Mouse (Mus musculus): ENCODE measurements around the gene Fgf16. TPM values are rescaled to one million over a fixed set of nuclear protein-coding genes. Genes with fewer than 3 reads are reported as not detected.

Fgf16 gene
- total RNA-seq (2021) = under 1 TPM; 0.40 to 0.70 TPM
- long read RNA-seq, experiment 1 = 0 reads
- long read RNA-seq, experiment 2 = 0 reads

- intact Hi-C loops (cut with DNase I; ENCODE audit: low total_unique reads) = no loop called here
- DNase-seq = peak; percentile 6
Observed at GRCm38 (mm10) chrX:105764162-105765004, at the start of gene Fgf16. Gene Fgf16 (plus strand): TSS chrX:105764279.

GRCm38 (mm10) chrX:105714740-105715139 is 49.3 kb upstream of the Fgf16 start:
- intact Hi-C loops (cut with DNase I; ENCODE audit: low total_unique reads) = no loop called here
- DNase-seq = no peak

DNA sequence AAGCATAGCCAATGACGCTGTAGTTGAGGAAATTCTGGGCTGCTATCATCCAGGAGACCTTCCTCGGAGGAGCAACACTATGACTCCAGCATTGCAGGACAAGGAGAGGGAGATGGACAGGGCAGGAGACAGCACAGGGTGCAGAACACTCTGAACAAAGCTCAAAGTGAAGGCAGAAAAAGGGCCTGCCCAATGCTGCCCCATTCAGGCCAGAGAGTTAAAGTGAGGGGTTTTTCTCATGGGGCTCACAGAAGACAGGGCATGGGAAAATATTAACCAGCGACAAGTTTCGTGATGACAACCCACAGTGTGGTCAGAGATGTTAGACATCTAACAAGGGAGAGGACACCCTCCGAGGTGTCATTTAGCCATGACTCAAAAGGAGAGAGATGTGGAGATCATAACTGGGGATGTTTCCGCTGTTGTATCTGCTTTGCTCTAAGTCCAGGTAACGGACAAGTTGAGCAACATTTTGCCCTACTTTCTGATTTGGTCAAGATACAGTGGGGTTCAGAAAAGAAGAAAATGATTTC is 48.2 kb upstream of the Fgf16 start:
- intact Hi-C loops (cut with DNase I; ENCODE audit: low total_unique reads) = no loop called here
- DNase-seq = no peak

DNA sequence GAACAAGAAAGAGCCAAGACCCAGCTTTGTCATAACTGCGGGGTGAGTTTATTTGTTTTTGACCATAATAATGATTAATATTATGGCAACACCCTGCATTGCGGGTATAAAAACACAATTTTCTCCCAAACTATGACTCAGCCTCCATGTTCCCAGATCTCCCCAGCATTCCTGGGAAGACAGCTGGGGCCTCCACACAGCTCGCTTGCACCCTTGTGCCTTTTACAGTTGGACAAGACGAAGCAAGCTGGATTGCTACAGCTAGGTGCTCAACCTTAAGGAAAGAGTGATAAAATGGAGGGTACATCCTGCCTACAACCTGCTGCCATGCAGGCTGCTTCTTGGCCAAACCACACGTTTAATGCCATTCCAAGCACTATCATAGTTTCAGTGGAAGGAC is 45.7 kb upstream of the Fgf16 start:
- intact Hi-C loops (cut with DNase I; ENCODE audit: low total_unique reads) = no loop called here
- DNase-seq = no peak

- intact Hi-C loops (cut with DNase I; ENCODE audit: low total_unique reads) = no loop called here
- DNase-seq = no peak
Observed at GRCm38 (mm10) chrX:105718943-105719342, 45.1 kb upstream of the Fgf16 start.

- intact Hi-C loops (cut with DNase I; ENCODE audit: low total_unique reads) = no loop called here
- no peak for DNase-seq
Observed at GRCm38 (mm10) chrX:105724174-105724573, 39.9 kb upstream of the Fgf16 start.

DNA sequence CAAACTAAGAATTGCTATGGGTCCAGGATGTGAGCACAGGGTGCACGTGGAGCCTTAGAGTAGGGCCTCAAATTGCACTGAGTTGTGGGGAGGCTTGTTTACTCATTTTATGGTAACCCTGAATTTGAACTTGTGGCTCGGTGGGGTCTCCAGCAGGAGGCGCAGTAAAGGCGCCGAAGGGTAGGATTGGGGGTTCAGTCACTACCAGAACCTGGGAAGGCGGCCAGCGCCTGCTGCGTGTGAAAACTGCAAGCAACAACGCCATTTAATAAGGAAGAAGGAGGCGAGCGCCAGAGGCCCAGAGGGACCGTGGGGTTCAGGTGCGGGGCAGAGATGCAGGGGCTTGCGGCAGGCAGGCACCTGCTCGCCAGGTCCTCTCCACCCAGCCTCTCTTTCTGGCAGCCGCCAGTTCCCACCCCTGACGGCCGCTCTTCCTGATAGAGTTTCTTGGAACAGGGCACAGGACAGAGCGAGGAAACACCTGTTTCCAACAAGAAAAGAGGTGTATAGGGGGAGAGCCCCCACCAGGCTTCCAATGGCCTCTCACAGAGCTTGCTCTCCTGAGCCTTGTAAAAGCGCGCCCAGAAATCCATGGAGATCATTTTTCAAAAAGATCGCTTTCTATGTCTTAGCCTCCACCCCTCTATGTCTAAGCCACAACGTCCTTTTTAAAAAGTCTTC is 1.1 kb upstream of the Fgf16 start:
- DNase-seq = peak; percentile 20
- intact Hi-C loops (cut with DNase I; ENCODE audit: low total_unique reads) = no loop called here

DNA sequence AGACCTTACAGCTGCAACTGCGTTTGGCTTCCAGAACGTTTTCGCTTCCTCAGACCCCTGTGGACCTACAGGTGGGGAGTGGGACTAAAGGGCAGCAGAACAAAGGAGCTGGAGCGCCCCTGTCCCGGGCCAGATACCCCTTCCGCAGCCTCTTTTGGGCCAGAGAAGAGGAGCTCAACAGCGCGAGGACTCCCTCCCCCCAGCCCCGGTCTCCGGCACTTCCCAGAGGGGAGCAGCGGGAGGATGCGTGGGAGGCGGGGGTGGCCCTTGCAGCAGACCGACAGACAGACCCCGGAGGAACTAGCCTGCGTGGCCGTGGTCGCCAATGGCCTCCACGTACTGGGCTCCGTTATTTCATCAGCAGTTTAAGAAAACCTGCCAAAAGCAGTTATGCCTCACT is 467 bp upstream of the Fgf16 start:
- intact Hi-C loops (cut with DNase I; ENCODE audit: low total_unique reads) = no loop called here
- peak; percentile 43 for DNase-seq

- peak; percentile 35 for DNase-seq
- intact Hi-C loops (cut with DNase I; ENCODE audit: low total_unique reads) = no loop called here
Observed at GRCm38 (mm10) chrX:105765005-105765706, 1.1 kb downstream of the Fgf16 start.

DNA sequence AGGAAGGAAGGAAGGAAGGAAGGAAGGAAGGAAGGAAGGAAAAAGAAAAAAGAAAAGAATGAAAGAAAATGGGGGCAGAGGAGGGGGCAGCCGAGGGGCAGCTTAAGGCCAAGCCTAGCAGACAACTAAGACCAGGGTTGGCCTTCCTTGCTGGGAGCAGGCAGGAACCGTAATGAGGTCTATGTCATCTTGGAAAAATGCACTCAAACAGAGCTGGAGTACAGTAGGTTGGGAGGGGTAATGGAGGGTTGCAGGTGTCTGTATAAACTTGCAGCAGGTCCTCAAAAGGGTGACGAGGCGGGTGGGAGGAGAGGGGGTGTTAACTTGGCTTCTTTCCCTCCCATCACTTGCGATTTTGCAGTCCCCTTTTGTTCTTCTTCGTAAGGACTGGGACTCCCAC is 1.9 kb downstream of the Fgf16 start:
- intact Hi-C loops (cut with DNase I; ENCODE audit: low total_unique reads) = no loop called here
- DNase-seq = no peak

DNA sequence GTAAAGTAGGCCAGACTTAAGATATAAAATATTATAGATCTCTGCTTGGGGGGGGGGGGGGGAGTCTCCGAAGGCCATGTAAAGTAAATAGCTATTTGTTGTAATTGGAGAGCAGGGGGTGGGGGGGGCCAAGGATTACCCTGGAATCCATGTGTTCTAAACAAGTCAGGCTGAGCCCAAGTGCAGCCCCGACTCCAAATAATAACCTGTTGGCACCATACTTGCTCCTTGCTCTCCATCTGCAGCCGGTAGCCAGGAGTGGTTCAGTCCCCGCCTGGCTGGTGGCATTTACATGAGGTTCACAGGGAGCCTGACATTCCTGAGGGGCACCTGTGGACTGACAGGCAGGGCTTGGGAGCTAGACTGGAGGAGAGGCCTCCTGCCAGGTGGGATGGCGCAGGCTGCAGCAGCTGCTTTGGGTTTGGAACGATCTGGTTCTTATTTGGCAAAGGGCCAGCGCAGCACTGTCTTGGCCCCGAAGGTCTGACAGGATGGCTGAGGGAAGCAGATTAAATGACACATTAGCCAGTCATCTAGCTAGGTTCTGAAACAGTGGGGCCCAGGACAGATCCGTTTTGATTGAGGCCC is 3.2 kb downstream of the Fgf16 start:
- intact Hi-C loops (cut with DNase I; ENCODE audit: low total_unique reads) = no loop called here
- DNase-seq = peak; percentile 51

- intact Hi-C loops (cut with DNase I; ENCODE audit: low total_unique reads) = no loop called here
- no peak for DNase-seq
Observed at GRCm38 (mm10) chrX:105767932-105768331, 3.9 kb downstream of the Fgf16 start.

DNA sequence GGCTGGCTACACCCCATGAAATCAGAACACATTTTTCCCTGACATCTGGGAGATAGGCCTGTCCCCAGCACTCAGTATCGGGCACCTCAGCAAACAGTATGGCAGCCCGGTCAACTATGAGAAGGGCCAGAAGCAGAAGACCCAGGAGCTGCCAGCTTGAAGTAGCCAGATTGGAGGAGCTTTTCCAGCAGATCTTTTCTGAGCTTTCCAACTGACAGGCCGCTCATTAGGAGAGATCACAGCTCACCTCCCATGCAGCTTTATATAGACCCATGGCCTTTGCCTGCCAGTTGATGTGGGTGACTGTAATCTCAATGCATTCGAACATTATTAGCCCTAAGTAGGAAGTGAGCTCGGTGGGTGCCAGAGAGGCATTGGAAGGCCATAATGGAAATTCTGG is 9.2 kb downstream of the Fgf16 start:
- intact Hi-C loops (cut with DNase I; ENCODE audit: low total_unique reads) = no loop called here
- DNase-seq = no peak

DNA sequence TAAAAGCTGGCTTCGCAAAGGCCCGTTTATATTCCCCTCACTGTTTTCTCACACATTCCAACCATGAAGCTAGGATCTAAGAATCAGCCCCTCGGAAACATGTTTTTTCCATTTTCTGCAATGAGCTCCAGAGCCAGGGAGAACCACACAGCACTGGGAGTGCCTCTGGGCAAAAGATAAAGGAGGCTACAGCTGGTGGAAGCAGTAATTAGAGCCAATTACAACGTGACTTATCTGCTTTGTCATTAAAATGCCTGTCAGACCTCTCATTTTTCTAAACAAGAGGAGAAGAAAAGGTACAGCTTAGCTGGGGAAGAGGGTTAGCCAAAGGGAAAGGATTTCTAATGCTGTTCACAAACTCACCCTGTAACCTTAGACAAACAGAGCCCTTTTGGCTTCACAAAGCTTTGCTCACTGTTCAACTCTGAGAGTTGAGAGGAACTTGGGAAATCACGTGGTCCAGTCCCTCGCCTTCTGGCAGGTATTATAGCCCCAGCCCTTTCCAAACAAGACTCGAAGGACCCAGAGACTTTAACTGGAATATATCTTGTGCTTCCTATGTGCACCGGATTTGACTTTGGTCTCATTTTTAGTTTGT is 30.8 kb downstream of the Fgf16 start:
- intact Hi-C loops (cut with DNase I; ENCODE audit: low total_unique reads) = no loop called here
- DNase-seq = no peak

DNA sequence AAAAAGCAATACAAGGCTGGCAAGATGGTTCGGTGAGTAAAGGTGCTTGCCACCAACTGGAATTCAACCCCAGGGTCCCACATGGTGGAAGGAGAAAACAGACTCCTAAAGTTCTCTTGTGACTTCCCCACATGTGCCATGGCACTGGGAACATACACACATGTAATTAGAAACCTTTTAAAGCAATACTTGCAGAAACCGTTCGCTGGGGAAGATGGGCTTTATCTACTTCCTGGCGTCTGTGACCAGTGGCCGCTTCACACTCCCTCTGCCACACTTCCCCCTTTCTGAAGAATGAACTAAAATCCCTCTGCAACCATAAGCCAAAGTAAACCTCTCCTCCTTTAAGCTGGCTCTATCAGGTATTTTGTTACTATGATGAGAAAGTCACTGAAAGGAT is 60.4 kb downstream of the Fgf16 start:
- no peak for DNase-seq
- intact Hi-C loops (cut with DNase I; ENCODE audit: low total_unique reads) = no loop called here

Other genes starting within 250 kb of the Fgf16 start
- gene Atrx, start 165.1 kb downstream of the Fgf16 start, total RNA-seq (2021) = 10 to 100 TPM; 42.3 to 43.4 TPM
- 10 to 100 TPM; 24.2 to 27.7 TPM for gene Magt1, start 247.6 kb downstream of the Fgf16 start, total RNA-seq (2021)

All from gastrocnemius, postnatal 14 days (tissue).